Mouse (Mus musculus): ENCODE measurements around the gene Stard8. TPM values are rescaled to one million over a fixed set of nuclear protein-coding genes. Genes with fewer than 3 reads are reported as not detected.
A peak's percentile ranks its signal among the peaks of the same experiment; 100 is the strongest.

The Stard8 gene
- polyA plus RNA-seq, 1 experiment = 3.7 TPM

DNA sequence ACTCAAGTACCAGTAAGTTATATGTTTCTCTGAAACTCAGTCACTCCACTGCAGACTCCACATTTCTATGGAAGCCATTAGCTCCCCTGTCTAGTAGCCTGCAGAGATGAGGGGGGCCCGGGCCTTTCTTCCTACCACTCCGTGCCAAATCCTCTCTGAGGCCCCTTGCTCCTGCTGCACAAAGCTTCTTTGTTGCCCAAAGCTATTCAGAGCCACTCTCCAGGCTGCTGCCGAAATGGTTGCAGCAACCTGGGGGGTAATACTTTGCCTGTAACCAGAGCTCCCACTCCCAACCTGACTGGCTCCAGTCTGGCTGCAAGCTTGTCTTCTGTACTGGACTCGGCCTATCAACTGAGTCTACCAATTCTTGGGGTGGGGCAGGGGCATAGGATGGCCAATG, 17.2 kb downstream of the Stard8 start:
- TF ChIP-seq POLR2A (IDR thresholded peaks at IDR 0.05; ENCODE audit: low read depth, low read length) = no peak
- TF ChIP-seq CTCF (IDR thresholded peaks at IDR 0.05; ENCODE audit: extremely low read depth, insufficient read length, insufficient replicate concordance, low read depth, low read length) = no peak
- Histone ChIP-seq H3K27me3 (ENCODE audit: control insufficient read depth, insufficient read depth, low read length) (no peaks in the 10 kb centered on the region), H3K36me3 (ENCODE audit: control insufficient read depth, insufficient read depth, low read length) (no peaks in the 10 kb centered on the region), H3K4me3 (ENCODE audit: low read depth, low read length) (no peak overlapping the region), H3K27ac (ENCODE audit: insufficient read depth, low read depth, low read length) (no peak overlapping the region), H3K4me1 (ENCODE audit: control insufficient read depth, insufficient read depth, insufficient read length, low read length) (peaks cover 2% of the 10 kb centered on the region; the same call in 1 of the 2 replicates)
- 64% methylated on average over 4 of the region's 4 CpGs for WGBS

DNA sequence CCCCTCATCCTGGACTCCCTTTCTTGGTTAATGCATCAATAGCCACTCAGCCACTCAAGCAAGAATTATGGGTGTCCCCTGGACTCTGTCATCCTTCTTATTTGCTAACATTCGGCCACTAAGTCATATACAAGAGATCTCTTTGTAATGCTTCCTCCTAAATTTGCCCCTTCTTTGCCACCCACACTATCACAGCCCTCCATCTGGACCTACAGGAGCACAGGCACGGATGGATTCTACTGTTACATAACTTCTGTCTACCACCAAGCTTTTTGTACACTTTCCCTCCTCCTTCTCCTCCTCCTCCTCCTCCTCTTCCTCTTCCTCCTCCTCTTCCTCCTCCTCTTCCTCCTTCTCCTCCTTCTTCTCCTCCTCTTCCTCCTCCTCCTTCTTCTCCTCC, 18.5 kb downstream of the Stard8 start:
- H3K27me3 ChIP-seq (ENCODE audit: control insufficient read depth, insufficient read depth, low read length) = no peaks in the 10 kb centered on the region
- H3K4me3 ChIP-seq (ENCODE audit: low read depth, low read length) = no peak overlapping the region
- H3K4me1 ChIP-seq (ENCODE audit: control insufficient read depth, insufficient read depth, insufficient read length, low read length) = peaks cover 2% of the 10 kb centered on the region; the same call in 1 of the 2 replicates
- H3K36me3 ChIP-seq (ENCODE audit: control insufficient read depth, insufficient read depth, low read length) = no peaks in the 10 kb centered on the region
- 70% methylated on average over 2 of the region's 2 CpGs for WGBS
- no peak for TF ChIP-seq CTCF (IDR thresholded peaks at IDR 0.05; ENCODE audit: extremely low read depth, insufficient read length, insufficient replicate concordance, low read depth, low read length)
- no peak for TF ChIP-seq POLR2A (IDR thresholded peaks at IDR 0.05; ENCODE audit: low read depth, low read length)
- no peak overlapping the region for H3K27ac ChIP-seq (ENCODE audit: insufficient read depth, low read depth, low read length)

DNA sequence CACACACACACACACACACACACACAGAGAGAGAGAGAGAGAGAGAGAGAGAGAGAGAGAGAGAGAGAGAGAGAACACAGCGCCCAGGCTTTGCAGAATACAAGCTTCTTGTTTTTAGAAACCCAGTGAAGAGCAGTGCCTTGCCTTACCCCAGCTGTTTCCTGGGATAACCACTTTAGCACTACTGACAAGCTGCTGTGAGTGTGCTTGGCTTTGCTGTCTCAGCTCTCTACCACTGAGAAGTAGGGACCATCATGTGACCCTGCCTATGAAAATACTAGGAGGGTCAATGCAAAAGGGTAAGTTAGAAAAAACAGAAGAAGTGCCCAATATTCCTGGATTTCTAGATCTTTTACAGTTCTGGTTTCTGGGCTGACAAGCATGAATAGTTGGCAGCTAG, 20.9 kb downstream of the Stard8 start:
- H3K4me3 ChIP-seq (ENCODE audit: low read depth, low read length) = no peak overlapping the region
- no peaks in the 10 kb centered on the region for H3K27me3 ChIP-seq (ENCODE audit: control insufficient read depth, insufficient read depth, low read length)
- 88% methylated on average over 1 of the region's 1 CpGs for WGBS
- H3K36me3 ChIP-seq (ENCODE audit: control insufficient read depth, insufficient read depth, low read length) = no peaks in the 10 kb centered on the region
- no peaks in the 10 kb centered on the region for H3K4me1 ChIP-seq (ENCODE audit: control insufficient read depth, insufficient read depth, insufficient read length, low read length)
- no peak overlapping the region for H3K27ac ChIP-seq (ENCODE audit: insufficient read depth, low read depth, low read length)
- TF ChIP-seq POLR2A (IDR thresholded peaks at IDR 0.05; ENCODE audit: low read depth, low read length) (no peak), CTCF (IDR thresholded peaks at IDR 0.05; ENCODE audit: extremely low read depth, insufficient read length, insufficient replicate concordance, low read depth, low read length) (no peak)

DNA sequence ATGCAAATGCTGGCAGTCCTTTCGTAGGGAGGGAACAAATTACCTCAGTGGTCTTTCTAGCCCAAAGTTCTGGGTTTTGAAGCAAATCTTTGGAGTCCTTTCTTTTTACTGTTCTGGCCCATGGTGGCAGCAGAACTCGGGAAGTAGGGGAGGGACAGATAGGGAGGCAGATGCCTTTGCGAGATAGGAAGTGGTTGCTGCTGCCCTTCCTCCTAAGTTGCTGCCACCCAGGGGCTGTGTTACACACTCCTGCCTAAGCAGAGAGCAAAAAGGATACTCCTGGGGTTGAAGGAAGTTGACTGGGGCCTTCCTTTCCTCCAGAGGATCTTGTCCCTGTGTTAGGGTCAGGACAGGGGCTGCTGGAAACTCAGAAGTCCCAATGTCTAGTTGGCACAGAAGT, 32.4 kb downstream of the Stard8 start:
- Histone ChIP-seq H3K4me1 (ENCODE audit: control insufficient read depth, insufficient read depth, insufficient read length, low read length) (no peaks in the 10 kb centered on the region), H3K27me3 (ENCODE audit: control insufficient read depth, insufficient read depth, low read length) (no peaks in the 10 kb centered on the region), H3K27ac (ENCODE audit: insufficient read depth, low read depth, low read length) (no peak overlapping the region), H3K4me3 (ENCODE audit: low read depth, low read length) (no peak overlapping the region), H3K36me3 (ENCODE audit: control insufficient read depth, insufficient read depth, low read length) (no peaks in the 10 kb centered on the region)
- TF ChIP-seq CTCF (IDR thresholded peaks at IDR 0.05; ENCODE audit: extremely low read depth, insufficient read length, insufficient replicate concordance, low read depth, low read length) (no peak), POLR2A (IDR thresholded peaks at IDR 0.05; ENCODE audit: low read depth, low read length) (no peak)
- 44% methylated on average over 3 of the region's 3 CpGs for WGBS

DNA sequence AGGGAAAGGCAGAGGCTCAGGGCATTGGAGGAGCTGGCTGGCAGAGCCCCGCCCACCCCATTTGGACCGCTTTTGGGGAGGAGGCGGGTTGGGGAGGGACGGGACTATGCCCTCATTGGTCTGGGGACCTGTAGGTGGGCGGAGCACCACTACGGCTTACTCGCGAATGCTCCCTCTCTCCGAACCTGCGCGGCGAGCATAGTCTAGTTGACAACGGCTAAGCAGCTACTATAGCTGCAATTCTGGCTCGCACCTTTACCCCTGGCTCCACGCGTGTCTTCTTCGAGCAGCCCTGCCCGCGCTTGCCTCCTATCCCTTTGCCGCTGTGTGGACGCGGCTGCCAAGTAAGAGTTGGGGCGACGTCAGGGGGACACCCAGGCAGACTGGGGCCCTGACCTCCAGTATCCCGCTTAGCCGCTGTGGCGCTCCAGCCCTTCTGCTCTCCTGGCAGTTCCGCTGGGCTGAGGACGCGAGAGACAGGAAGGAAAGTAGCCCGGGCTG, 39.5 kb downstream of the Stard8 start:
- H3K27ac ChIP-seq (ENCODE audit: insufficient read depth, low read depth, low read length) = 0 out of 2 replicates have a peak overlapping the region, but pooled peaks have one; percentile 9
- H3K36me3 ChIP-seq (ENCODE audit: control insufficient read depth, insufficient read depth, low read length) = no peaks in the 10 kb centered on the region
- peaks cover 3% of the 10 kb centered on the region; the same call in 1 of the 2 replicates for H3K4me1 ChIP-seq (ENCODE audit: control insufficient read depth, insufficient read depth, insufficient read length, low read length)
- WGBS = 16% methylated on average over 31 of the region's 31 CpGs
- H3K4me3 ChIP-seq (ENCODE audit: low read depth, low read length) = peak overlapping the region; percentile 65
- no peaks in the 10 kb centered on the region for H3K27me3 ChIP-seq (ENCODE audit: control insufficient read depth, insufficient read depth, low read length)
- TF ChIP-seq CTCF (IDR thresholded peaks at IDR 0.05; ENCODE audit: extremely low read depth, insufficient read length, insufficient replicate concordance, low read depth, low read length) (no peak), POLR2A (IDR thresholded peaks at IDR 0.05; ENCODE audit: low read depth, low read length) (no peak)

DNA sequence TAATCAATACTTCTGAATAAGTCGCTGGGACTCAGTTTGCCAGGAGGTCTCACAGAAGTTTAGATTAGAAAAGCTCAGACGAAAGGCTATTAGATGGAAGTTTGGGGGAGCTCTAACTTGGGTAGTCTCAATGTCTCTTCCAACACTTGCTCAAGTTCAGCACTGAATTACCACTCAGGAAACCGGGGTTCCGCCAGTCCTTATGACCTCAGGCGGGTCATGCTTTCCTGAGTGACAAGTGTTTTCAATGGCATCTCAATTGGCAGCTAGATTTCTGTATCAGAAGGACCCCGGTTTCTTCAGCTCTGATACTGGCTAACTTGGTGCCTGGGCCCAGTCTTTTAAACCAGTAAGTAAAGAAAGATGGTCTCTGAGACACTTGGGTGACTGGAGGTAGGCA, 40.2 kb downstream of the Stard8 start:
- Histone ChIP-seq H3K4me3 (ENCODE audit: low read depth, low read length) (peak overlapping the region; percentile 65), H3K36me3 (ENCODE audit: control insufficient read depth, insufficient read depth, low read length) (no peaks in the 10 kb centered on the region), H3K27me3 (ENCODE audit: control insufficient read depth, insufficient read depth, low read length) (no peaks in the 10 kb centered on the region), H3K27ac (ENCODE audit: insufficient read depth, low read depth, low read length) (no peak overlapping the region), H3K4me1 (ENCODE audit: control insufficient read depth, insufficient read depth, insufficient read length, low read length) (peaks cover 3% of the 10 kb centered on the region; the same call in 1 of the 2 replicates)
- TF ChIP-seq CTCF (IDR thresholded peaks at IDR 0.05; ENCODE audit: extremely low read depth, insufficient read length, insufficient replicate concordance, low read depth, low read length) (no peak), POLR2A (IDR thresholded peaks at IDR 0.05; ENCODE audit: low read depth, low read length) (no peak)
- WGBS = 42% methylated on average over 6 of the region's 6 CpGs

DNA sequence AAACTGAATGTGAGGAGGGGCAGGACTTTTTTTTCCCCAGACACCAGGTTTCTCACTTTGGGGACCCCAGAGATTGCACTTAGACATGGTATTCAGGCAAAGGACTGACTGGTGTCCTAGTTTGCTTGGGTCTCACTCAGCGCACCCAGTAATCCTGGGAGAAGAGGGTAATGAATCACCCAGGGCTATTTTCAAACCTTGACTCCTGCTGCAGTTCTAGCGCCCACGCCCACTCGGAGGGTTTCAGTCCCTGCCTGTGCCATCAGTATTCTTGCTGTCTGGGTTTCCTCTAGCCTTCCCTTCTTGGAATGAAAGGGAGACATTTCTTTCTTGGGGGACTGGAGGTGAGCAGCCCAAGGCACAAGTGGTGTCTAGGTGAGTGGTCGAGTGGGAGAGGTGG, 40.7 kb downstream of the Stard8 start:
- TF ChIP-seq POLR2A (IDR thresholded peaks at IDR 0.05; ENCODE audit: low read depth, low read length) = no peak
- no peak for TF ChIP-seq CTCF (IDR thresholded peaks at IDR 0.05; ENCODE audit: extremely low read depth, insufficient read length, insufficient replicate concordance, low read depth, low read length)
- Histone ChIP-seq H3K27me3 (ENCODE audit: control insufficient read depth, insufficient read depth, low read length) (no peaks in the 10 kb centered on the region), H3K27ac (ENCODE audit: insufficient read depth, low read depth, low read length) (no peak overlapping the region), H3K4me1 (ENCODE audit: control insufficient read depth, insufficient read depth, insufficient read length, low read length) (peaks cover 3% of the 10 kb centered on the region; the same call in 1 of the 2 replicates), H3K4me3 (ENCODE audit: low read depth, low read length) (no peak overlapping the region), H3K36me3 (ENCODE audit: control insufficient read depth, insufficient read depth, low read length) (no peaks in the 10 kb centered on the region)
- WGBS = 74% methylated on average over 5 of the region's 5 CpGs
